Mouse (Mus musculus) E14TG2a.4 (cell line): Measurements from ENCODE around the gene Jam3.

Experiments
- H3K27me3 ChIP-seq: 2 replicates; pipeline ENCODE4 v1.6.1; 2014; ENCODE audit warnings: low read length, control low read depth; ENCODE audit not compliant: insufficient read depth
- H3K36me3 ChIP-seq: 2 replicates; pipeline ENCODE4 v1.6.1; 2014; ENCODE audit warnings: low read length, control low read depth; ENCODE audit not compliant: insufficient read depth
- H3K4me1 ChIP-seq: replicated peaks from 2 replicates; pipeline ENCODE4 v1.6.1; 2014; ENCODE audit warnings: low read depth, low read length, control low read depth
- H3K4me3 ChIP-seq: replicated peaks from 2 replicates; pipeline ENCODE4 v1.5.1; 2014; ENCODE audit warnings: mild to moderate bottlenecking, low read length
- H3K9me3 ChIP-seq: 2 replicates; pipeline ENCODE4 v1.6.1; 2014; ENCODE audit warnings: low read length, control low read depth
- CTCF ChIP-seq: conservative IDR thresholded peaks from 2 replicates; pipeline ENCODE4 v1.5.1; 2014; ENCODE audit warnings: low read length
- NANOG ChIP-seq: IDR thresholded peaks from 2 replicates; pipeline ENCODE4 v1.6.1; 2014; ENCODE audit warnings: borderline replicate concordance, low read length, mixed read lengths
- POU5F1 ChIP-seq: IDR thresholded peaks from 2 replicates; pipeline ENCODE4 v1.6.1; 2014; ENCODE audit warnings: low read length, borderline replicate concordance

Gene Jam3

GRCm38 (mm10) chr9:27058341-27058740 is 96.9 kb downstream of the Jam3 start:
- Histone ChIP-seq H3K4me3 (no peak overlapping the region), H3K27me3 (no peaks in the 10 kb centered on the region), H3K36me3 (peaks cover 97% of the 10 kb centered on the region), H3K4me1 (no peaks in the 10 kb centered on the region), H3K9me3 (no peaks in the 10 kb centered on the region)
- TF ChIP-seq CTCF = no peak
- no peak for TF ChIP-seq POU5F1
- TF ChIP-seq NANOG = no peak

- H3K27me3 ChIP-seq = no peaks in the 10 kb centered on the region
- H3K4me3 ChIP-seq = no peak overlapping the region
- H3K36me3 ChIP-seq = peaks cover 97% of the 10 kb centered on the region
- no peaks in the 10 kb centered on the region for H3K9me3 ChIP-seq
- no peaks in the 10 kb centered on the region for H3K4me1 ChIP-seq
- peak; percentile 10; the same call in 1 of the 2 replicates for TF ChIP-seq CTCF
- TF ChIP-seq NANOG = no peak
- TF ChIP-seq POU5F1 = no peak
These were observed 105.7 kb downstream of the Jam3 start for GRCm38 (mm10) chr9:27049492-27049891.
